Mouse (Mus musculus): ENCODE measurements around the gene BC017158. TPM values are rescaled to one million over a fixed set of nuclear protein-coding genes. Genes with fewer than 3 reads are reported as not detected.

The BC017158 gene
- total and polyA plus RNA-seq, 3 experiments = 26.8 to 93.4 (median 31.7) TPM

GRCm38 (mm10) chr7:128276051-128276450 lies 21.9 kb downstream of the BC017158 start:
- ATAC-seq (ENCODE audit: extremely low read depth, insufficient number of reproducible peaks, low FRiP score, poor library complexity, severe bottlenecking) (no peak), DNase-seq (ENCODE audit: low spot score) (no peak)
- Histone ChIP-seq H3K9me3 (replicated peaks) (no peaks in the 10 kb centered on the region), H3K27me3 (ENCODE audit: insufficient read depth, low read length) (no peaks in the 10 kb centered on the region), H3K36me3 (replicated peaks) (peaks cover 96% of the 10 kb centered on the region), H3K4me3 (ENCODE audit: low read depth, low read length) (no peak overlapping the region), H3K4me1 (ENCODE audit: insufficient read depth, low read depth, low read length) (0 out of 2 replicates have a peak, but pooled peaks cover 4% of the 10 kb centered on the region)
- no peak for TF ChIP-seq GATA2 (IDR thresholded peaks at IDR 0.05; ENCODE audit: borderline replicate concordance, low read depth, low read length)
- TF ChIP-seq GATA1 (IDR thresholded peaks at IDR 0.05; ENCODE audit: borderline replicate concordance, low read length) = no peak
- no peak for TF ChIP-seq TAL1 (conservative IDR thresholded peaks at IDR 0.05; ENCODE audit: low read depth, low read length)
- TF ChIP-seq CTCF (IDR thresholded peaks at IDR 0.05; ENCODE audit: low read depth, low read length) = no peak
- TF ChIP-seq POLR2AphosphoS5 (IDR thresholded peaks at IDR 0.05; ENCODE audit: insufficient replicate concordance, low read depth, low read length) = no peak

DNA sequence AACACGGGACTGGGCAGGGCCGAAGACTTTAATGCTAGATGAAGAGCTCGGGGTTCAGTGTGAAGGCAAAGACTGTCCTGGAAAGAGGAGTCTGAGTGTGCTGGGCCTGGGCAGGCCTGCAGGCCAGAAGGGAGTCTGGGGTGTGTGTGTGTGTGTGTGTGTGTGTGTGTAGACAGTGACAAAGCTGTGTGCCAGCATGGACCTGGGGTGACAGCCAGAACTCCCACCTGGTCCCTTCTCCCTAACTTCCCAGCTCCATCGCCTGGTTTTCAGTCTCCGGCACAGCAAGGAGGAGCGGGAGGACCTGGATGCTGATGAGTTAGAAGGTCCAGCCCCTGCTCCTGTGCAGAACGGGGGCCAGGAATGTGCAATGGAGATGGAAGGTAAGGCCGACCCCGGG lies 26.5 kb downstream of the BC017158 start:
- no peak overlapping the region for H3K4me3 ChIP-seq (ENCODE audit: low read depth, low read length)
- H3K27me3 ChIP-seq (ENCODE audit: insufficient read depth, low read length) = peaks cover 7% of the 10 kb centered on the region; the same call in 1 of the 2 replicates
- ATAC-seq (ENCODE audit: extremely low read depth, insufficient number of reproducible peaks, low FRiP score, poor library complexity, severe bottlenecking) = no peak
- peaks cover 10% of the 10 kb centered on the region for H3K4me1 ChIP-seq (ENCODE audit: insufficient read depth, low read depth, low read length)
- no peaks in the 10 kb centered on the region for H3K9me3 ChIP-seq (replicated peaks)
- TF ChIP-seq TAL1 (conservative IDR thresholded peaks at IDR 0.05; ENCODE audit: low read depth, low read length) = no peak
- no peak for TF ChIP-seq GATA2 (IDR thresholded peaks at IDR 0.05; ENCODE audit: borderline replicate concordance, low read depth, low read length)
- no peak for TF ChIP-seq POLR2AphosphoS5 (IDR thresholded peaks at IDR 0.05; ENCODE audit: insufficient replicate concordance, low read depth, low read length)
- no peak for TF ChIP-seq CTCF (IDR thresholded peaks at IDR 0.05; ENCODE audit: low read depth, low read length)
- no peak for TF ChIP-seq GATA1 (IDR thresholded peaks at IDR 0.05; ENCODE audit: borderline replicate concordance, low read length)
- no peak for DNase-seq (ENCODE audit: low spot score)
- H3K36me3 ChIP-seq (replicated peaks) = peaks cover 65% of the 10 kb centered on the region

DNA sequence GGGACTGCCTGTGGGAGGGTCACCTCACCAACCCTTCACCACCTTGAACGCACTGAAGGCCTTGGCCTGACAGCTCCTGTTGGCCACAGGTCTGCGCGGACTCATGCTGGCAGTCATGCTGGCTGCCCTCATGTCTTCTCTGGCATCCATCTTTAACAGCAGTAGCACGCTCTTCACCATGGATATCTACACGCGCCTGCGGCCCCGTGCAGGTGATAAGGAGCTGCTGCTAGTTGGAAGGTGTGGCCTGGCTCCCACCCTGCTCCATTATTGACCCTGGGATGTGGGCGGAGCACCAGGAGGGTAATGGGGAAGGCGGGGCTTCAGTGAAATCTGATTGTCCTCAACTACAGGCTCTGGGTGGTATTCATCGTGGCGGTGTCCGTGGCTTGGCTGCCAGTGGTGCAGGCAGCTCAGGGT lies 27.5 kb downstream of the BC017158 start:
- no peak for DNase-seq (ENCODE audit: low spot score)
- peaks cover 54% of the 10 kb centered on the region for H3K36me3 ChIP-seq (replicated peaks)
- peaks cover 14% of the 10 kb centered on the region for H3K27me3 ChIP-seq (ENCODE audit: insufficient read depth, low read length)
- no peaks in the 10 kb centered on the region for H3K9me3 ChIP-seq (replicated peaks)
- H3K4me1 ChIP-seq (ENCODE audit: insufficient read depth, low read depth, low read length) = peaks cover 10% of the 10 kb centered on the region
- no peak for ATAC-seq (ENCODE audit: extremely low read depth, insufficient number of reproducible peaks, low FRiP score, poor library complexity, severe bottlenecking)
- no peak overlapping the region for H3K4me3 ChIP-seq (ENCODE audit: low read depth, low read length)
- TF ChIP-seq GATA1 (IDR thresholded peaks at IDR 0.05; ENCODE audit: borderline replicate concordance, low read length) (no peak), CTCF (IDR thresholded peaks at IDR 0.05; ENCODE audit: low read depth, low read length) (no peak), POLR2AphosphoS5 (IDR thresholded peaks at IDR 0.05; ENCODE audit: insufficient replicate concordance, low read depth, low read length) (no peak), GATA2 (IDR thresholded peaks at IDR 0.05; ENCODE audit: borderline replicate concordance, low read depth, low read length) (no peak), TAL1 (conservative IDR thresholded peaks at IDR 0.05; ENCODE audit: low read depth, low read length) (no peak)

GRCm38 (mm10) chr7:128267813-128268212 lies 30.2 kb downstream of the BC017158 start:
- Histone ChIP-seq H3K4me3 (ENCODE audit: low read depth, low read length) (no peak overlapping the region), H3K36me3 (replicated peaks) (peaks cover 28% of the 10 kb centered on the region), H3K27me3 (ENCODE audit: insufficient read depth, low read length) (peaks cover 21% of the 10 kb centered on the region), H3K4me1 (ENCODE audit: insufficient read depth, low read depth, low read length) (peaks cover 6% of the 10 kb centered on the region), H3K9me3 (replicated peaks) (no peaks in the 10 kb centered on the region)
- TF ChIP-seq CTCF (IDR thresholded peaks at IDR 0.05; ENCODE audit: low read depth, low read length) = no peak
- TF ChIP-seq TAL1 (conservative IDR thresholded peaks at IDR 0.05; ENCODE audit: low read depth, low read length) = no peak
- no peak for TF ChIP-seq POLR2AphosphoS5 (IDR thresholded peaks at IDR 0.05; ENCODE audit: insufficient replicate concordance, low read depth, low read length)
- no peak for TF ChIP-seq GATA1 (IDR thresholded peaks at IDR 0.05; ENCODE audit: borderline replicate concordance, low read length)
- no peak for TF ChIP-seq GATA2 (IDR thresholded peaks at IDR 0.05; ENCODE audit: borderline replicate concordance, low read depth, low read length)
- no peak for ATAC-seq (ENCODE audit: extremely low read depth, insufficient number of reproducible peaks, low FRiP score, poor library complexity, severe bottlenecking)
- no peak for DNase-seq (ENCODE audit: low spot score)

DNA sequence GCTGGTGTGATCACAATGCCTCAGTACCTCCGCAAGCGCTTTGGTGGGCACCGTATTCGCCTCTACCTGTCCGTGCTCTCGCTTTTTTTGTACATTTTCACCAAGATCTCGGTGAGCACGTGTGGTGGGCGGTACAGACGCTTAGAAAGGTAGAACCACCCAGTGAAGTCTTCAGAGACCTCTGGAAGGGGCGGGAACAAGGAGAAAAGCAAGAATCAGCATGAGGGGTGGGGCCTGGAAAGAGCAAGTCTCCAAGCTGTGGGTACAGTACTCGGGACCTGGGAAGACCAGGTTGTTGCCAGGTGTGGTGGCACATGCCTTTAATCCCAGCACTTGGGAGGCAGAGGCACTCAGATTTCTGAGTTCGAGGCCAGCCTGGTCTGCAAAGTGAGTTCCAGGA lies 30.6 kb downstream of the BC017158 start:
- Histone ChIP-seq H3K9me3 (replicated peaks) (no peaks in the 10 kb centered on the region), H3K4me3 (ENCODE audit: low read depth, low read length) (no peak overlapping the region), H3K27me3 (ENCODE audit: insufficient read depth, low read length) (peaks cover 23% of the 10 kb centered on the region), H3K4me1 (ENCODE audit: insufficient read depth, low read depth, low read length) (peaks cover 6% of the 10 kb centered on the region), H3K36me3 (replicated peaks) (peaks cover 24% of the 10 kb centered on the region)
- ATAC-seq (ENCODE audit: extremely low read depth, insufficient number of reproducible peaks, low FRiP score, poor library complexity, severe bottlenecking) (no peak), DNase-seq (ENCODE audit: low spot score) (no peak)
- TF ChIP-seq GATA1 (IDR thresholded peaks at IDR 0.05; ENCODE audit: borderline replicate concordance, low read length) (no peak), POLR2AphosphoS5 (IDR thresholded peaks at IDR 0.05; ENCODE audit: insufficient replicate concordance, low read depth, low read length) (no peak), CTCF (IDR thresholded peaks at IDR 0.05; ENCODE audit: low read depth, low read length) (no peak), TAL1 (conservative IDR thresholded peaks at IDR 0.05; ENCODE audit: low read depth, low read length) (no peak), GATA2 (IDR thresholded peaks at IDR 0.05; ENCODE audit: borderline replicate concordance, low read depth, low read length) (no peak)

DNA sequence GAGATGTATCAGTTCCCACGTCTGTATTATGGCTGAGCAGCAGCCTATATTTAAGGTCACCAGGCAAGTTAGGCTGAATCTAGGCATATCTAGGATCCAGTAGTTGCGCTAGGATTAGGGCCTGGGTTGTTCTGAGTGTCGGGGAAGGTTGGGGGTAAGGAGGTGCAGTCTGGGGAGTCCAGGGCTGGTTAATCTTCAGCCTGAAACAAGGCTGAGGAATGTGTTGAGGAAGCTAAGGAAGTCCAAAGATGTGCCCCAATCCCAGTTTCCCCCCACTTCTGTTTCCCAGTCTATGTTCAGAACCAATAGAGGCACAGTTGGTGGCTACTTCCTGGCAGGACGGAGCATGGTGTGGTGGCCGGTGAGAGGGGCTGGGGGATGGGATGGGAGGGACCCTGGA lies 31.9 kb downstream of the BC017158 start:
- no peaks in the 10 kb centered on the region for H3K9me3 ChIP-seq (replicated peaks)
- no peak for TF ChIP-seq CTCF (IDR thresholded peaks at IDR 0.05; ENCODE audit: low read depth, low read length)
- TF ChIP-seq GATA1 (IDR thresholded peaks at IDR 0.05; ENCODE audit: borderline replicate concordance, low read length) = no peak
- TF ChIP-seq POLR2AphosphoS5 (IDR thresholded peaks at IDR 0.05; ENCODE audit: insufficient replicate concordance, low read depth, low read length) = no peak
- no peak for TF ChIP-seq TAL1 (conservative IDR thresholded peaks at IDR 0.05; ENCODE audit: low read depth, low read length)
- no peak for TF ChIP-seq GATA2 (IDR thresholded peaks at IDR 0.05; ENCODE audit: borderline replicate concordance, low read depth, low read length)
- H3K4me1 ChIP-seq (ENCODE audit: insufficient read depth, low read depth, low read length) = peaks cover 9% of the 10 kb centered on the region
- peaks cover 23% of the 10 kb centered on the region for H3K27me3 ChIP-seq (ENCODE audit: insufficient read depth, low read length)
- H3K4me3 ChIP-seq (ENCODE audit: low read depth, low read length) = no peak overlapping the region
- H3K36me3 ChIP-seq (replicated peaks) = peaks cover 11% of the 10 kb centered on the region
- DNase-seq (ENCODE audit: low spot score) (no peak), ATAC-seq (ENCODE audit: extremely low read depth, insufficient number of reproducible peaks, low FRiP score, poor library complexity, severe bottlenecking) (no peak)
